Mouse (Mus musculus) ES-Bruce4 (cell line): Measurements from ENCODE around the gene Sst. TPM values are rescaled to one million over a fixed set of nuclear protein-coding genes. Genes with fewer than 3 reads are reported as not detected.

Experiments
- H3K27ac ChIP-seq: 2 replicates; pipeline ENCODE4 v1.5.1; 2012; ENCODE audit warnings: low read length, inconsistent platforms; ENCODE audit not compliant: insufficient read depth
- H3K27me3 ChIP-seq: 2 replicates; pipeline ENCODE4 v1.6.1; 2012; ENCODE audit warnings: mild to moderate bottlenecking, low read length, inconsistent platforms; ENCODE audit not compliant: control insufficient read depth, poor library complexity, insufficient read depth, severe bottlenecking
- H3K36me3 ChIP-seq: 2 replicates; pipeline ENCODE4 v1.6.1; 2012; ENCODE audit warnings: inconsistent platforms, mild to moderate bottlenecking, low read length, moderate library complexity; ENCODE audit not compliant: control insufficient read depth, poor library complexity, insufficient read depth, severe bottlenecking
- H3K4me1 ChIP-seq: one replicate; pipeline ENCODE4 v1.8.1; 2011; ENCODE audit warnings: low read length; ENCODE audit not compliant: control insufficient read depth, insufficient read depth
- H3K4me3 ChIP-seq: 2 replicates; pipeline ENCODE4 v1.5.1; 2011; ENCODE audit warnings: low read depth, mild to moderate bottlenecking, low read length
- H3K9ac ChIP-seq: 2 replicates; pipeline ENCODE4 v1.6.1; 2012; ENCODE audit warnings: low read depth, mild to moderate bottlenecking, inconsistent platforms; ENCODE audit not compliant: poor library complexity, severe bottlenecking
- H3K9me3 ChIP-seq: replicated peaks from 2 replicates; pipeline ENCODE4 v1.6.1; 2012; ENCODE audit warnings: mild to moderate bottlenecking, low read length, inconsistent platforms; ENCODE audit not compliant: control insufficient read depth, poor library complexity, insufficient read depth, severe bottlenecking
- CTCF ChIP-seq: IDR thresholded peaks from one replicate; pipeline ENCODE4 v1.8.1; 2011; ENCODE audit warnings: low read depth, low read length
- EP300 ChIP-seq: IDR thresholded peaks from 2 replicates; pipeline ENCODE4 v1.6.1; 2011; ENCODE audit warnings: low read depth, low read length; ENCODE audit not compliant: insufficient read depth
- POLR2A ChIP-seq: IDR thresholded peaks from one replicate; pipeline ENCODE4 v1.8.1; 2011; ENCODE audit warnings: low read length; ENCODE audit not compliant: insufficient read depth
- polyA plus RNA-seq: library from polyadenylated mRNA; stranded (reverse); fragments of >200 nt; gene quantifications from 2 replicates; pipeline ENCODE4 v1.2.4, GENCODE M21; 2011; ENCODE audit warnings: low read depth; ENCODE audit not compliant: missing spikeins, insufficient read depth, insufficient read length

Gene Sst
- polyA plus RNA-seq = not detected in 2 replicates

DNA sequence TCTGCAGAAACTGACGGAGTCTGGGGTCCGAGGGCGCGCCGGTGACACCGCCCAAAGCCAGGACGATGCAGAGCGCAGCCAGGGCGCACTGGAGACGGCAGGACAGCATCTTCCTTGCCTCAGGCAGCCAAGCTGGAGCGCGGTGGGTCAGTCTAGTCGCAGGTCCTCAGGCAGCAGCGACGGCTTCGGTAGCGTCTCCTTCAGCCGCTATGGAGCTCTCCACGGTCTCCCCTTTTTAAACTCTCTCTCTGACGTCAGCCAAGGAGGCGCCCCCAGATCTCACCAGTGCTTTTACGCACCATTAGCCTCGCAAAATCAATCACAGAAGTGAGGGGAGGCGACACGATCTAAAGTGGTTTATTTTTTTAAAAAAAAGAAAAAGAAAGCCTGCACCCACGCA is at the start of gene Sst:
Sst (minus strand) TSS at position 323 of the 400 bp plus-strand sequence.
- no peak within 1 kb of the TSS for H3K9ac ChIP-seq
- H3K27ac ChIP-seq = no peak within 1 kb of the TSS
- H3K4me3 ChIP-seq = no peak within 1 kb of the TSS
- no peaks in the 10 kb centered on the region for H3K36me3 ChIP-seq
- TF ChIP-seq CTCF = no peak
- TF ChIP-seq POLR2A = no peak
- no peak for TF ChIP-seq EP300
- H3K27me3 ChIP-seq = peaks cover 6% of the 10 kb centered on the region
- no peaks in the 10 kb centered on the region for H3K4me1 ChIP-seq
- no peaks in the 10 kb centered on the region for H3K9me3 ChIP-seq

DNA sequence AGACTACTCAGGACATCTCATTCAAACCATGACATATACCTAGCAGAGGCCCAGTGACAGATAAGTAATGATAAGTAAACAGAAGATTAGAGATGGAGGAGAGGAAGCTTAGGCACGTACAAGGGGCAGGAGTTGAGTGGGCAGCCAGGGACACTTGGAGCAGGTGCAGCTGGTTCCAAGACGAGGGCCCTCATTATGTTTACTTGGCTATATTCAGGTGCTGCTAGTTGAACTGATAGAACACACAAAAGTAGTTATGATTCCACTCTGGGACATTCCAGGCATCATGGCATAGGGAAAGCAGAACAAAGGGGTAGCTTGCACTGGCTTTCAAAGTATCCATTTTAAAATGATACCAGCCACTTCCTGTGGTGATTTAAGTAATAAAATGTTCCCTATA is 43.6 kb upstream of the Sst start:
- Histone ChIP-seq H3K4me3 (no peak overlapping the region), H3K4me1 (no peaks in the 10 kb centered on the region), H3K27me3 (no peaks in the 10 kb centered on the region), H3K36me3 (no peaks in the 10 kb centered on the region), H3K27ac (no peak overlapping the region), H3K9me3 (no peaks in the 10 kb centered on the region), H3K9ac (no peak overlapping the region)
- TF ChIP-seq POLR2A (no peak), EP300 (no peak), CTCF (no peak)

DNA sequence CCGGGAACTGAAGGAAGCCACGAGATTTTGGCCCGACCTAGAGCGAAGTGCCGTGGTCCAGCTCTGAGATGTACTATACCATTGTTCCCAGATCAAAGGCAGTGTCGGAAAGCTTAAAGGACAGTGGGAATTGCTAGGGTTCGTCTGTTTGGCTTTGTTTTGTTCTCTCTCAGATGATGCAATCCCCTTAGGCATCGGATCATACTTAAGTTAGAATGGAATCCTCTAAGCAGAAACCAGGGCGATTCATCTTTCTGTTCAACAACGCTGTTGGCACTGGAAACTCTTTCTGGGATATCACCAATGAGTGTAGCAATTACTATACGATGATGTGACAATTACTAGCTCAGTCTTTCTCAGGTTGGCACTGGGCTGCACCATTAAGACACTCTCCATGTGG is 41.5 kb upstream of the Sst start, which contains the start of gene Rtp2:
Rtp2 (minus strand) TSS at position 101 of the 400 bp plus-strand sequence.
- no peaks in the 10 kb centered on the region for H3K36me3 ChIP-seq
- H3K27ac ChIP-seq = no peak within 1 kb of the TSS
- no peaks in the 10 kb centered on the region for H3K27me3 ChIP-seq
- no peak within 1 kb of the TSS for H3K9ac ChIP-seq
- TF ChIP-seq POLR2A = no peak
- no peak for TF ChIP-seq EP300
- TF ChIP-seq CTCF = no peak
- H3K9me3 ChIP-seq = no peaks in the 10 kb centered on the region
- no peak within 1 kb of the TSS for H3K4me3 ChIP-seq
- H3K4me1 ChIP-seq = no peaks in the 10 kb centered on the region

DNA sequence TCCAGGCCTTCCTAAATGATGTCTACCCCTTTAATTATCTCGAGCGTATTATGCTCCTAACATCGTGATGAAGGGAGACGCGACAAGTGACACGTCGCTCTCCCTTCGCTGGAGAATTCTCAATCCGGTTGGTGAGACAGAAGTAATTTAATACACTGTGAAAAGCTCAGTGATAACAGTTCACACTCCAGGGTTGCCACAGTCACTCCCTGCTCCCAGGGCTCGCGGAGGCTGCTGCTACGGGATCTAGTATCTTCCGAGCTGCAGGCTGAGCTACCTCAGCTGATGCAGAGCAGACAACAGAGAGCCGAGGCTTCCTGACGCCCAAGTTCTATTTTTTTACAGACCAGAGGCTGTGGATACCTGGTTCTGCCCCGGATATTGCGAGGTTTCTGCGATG is 40.5 kb upstream of the Sst start:
- TF ChIP-seq EP300 (no peak), POLR2A (no peak), CTCF (no peak)
- no peaks in the 10 kb centered on the region for H3K36me3 ChIP-seq
- no peaks in the 10 kb centered on the region for H3K27me3 ChIP-seq
- no peak overlapping the region for H3K27ac ChIP-seq
- no peak overlapping the region for H3K4me3 ChIP-seq
- no peaks in the 10 kb centered on the region for H3K4me1 ChIP-seq
- no peaks in the 10 kb centered on the region for H3K9me3 ChIP-seq
- H3K9ac ChIP-seq = no peak overlapping the region

DNA sequence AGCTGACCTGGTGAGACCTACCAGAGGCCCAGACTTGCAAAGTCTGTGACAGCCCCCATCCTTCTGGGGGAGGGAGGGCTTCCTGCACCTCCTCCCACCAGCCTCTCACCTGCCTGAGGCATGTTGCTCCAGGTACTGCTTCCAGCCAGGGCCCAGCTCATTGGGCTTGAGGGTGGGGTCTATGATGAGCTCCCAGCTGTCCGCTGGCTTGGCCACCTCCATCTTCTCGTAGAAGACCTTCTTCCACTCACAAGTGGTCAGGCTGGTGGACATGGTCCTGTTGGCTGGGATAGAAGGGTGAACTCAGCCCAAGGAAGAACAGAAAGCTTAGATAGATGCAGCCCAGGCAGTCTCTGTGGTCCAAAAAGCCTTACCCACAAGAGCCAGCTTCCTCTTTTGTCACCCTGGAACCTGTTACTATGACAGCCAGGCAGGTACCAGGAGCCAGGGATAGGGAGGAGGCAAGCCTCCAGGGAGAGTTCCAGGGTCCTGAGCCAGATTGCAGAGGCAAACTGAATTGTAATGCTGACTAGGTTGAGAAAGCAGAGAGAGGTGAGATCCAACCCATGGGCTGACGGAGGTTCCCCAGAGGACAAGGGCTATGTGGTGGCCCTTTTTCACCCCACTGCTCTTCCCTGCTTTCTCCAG is 39.8 kb upstream of the Sst start:
- no peak overlapping the region for H3K27ac ChIP-seq
- H3K4me3 ChIP-seq = no peak overlapping the region
- no peaks in the 10 kb centered on the region for H3K36me3 ChIP-seq
- H3K9me3 ChIP-seq = no peaks in the 10 kb centered on the region
- H3K4me1 ChIP-seq = no peaks in the 10 kb centered on the region
- no peak for TF ChIP-seq POLR2A
- no peaks in the 10 kb centered on the region for H3K27me3 ChIP-seq
- H3K9ac ChIP-seq = no peak overlapping the region

DNA sequence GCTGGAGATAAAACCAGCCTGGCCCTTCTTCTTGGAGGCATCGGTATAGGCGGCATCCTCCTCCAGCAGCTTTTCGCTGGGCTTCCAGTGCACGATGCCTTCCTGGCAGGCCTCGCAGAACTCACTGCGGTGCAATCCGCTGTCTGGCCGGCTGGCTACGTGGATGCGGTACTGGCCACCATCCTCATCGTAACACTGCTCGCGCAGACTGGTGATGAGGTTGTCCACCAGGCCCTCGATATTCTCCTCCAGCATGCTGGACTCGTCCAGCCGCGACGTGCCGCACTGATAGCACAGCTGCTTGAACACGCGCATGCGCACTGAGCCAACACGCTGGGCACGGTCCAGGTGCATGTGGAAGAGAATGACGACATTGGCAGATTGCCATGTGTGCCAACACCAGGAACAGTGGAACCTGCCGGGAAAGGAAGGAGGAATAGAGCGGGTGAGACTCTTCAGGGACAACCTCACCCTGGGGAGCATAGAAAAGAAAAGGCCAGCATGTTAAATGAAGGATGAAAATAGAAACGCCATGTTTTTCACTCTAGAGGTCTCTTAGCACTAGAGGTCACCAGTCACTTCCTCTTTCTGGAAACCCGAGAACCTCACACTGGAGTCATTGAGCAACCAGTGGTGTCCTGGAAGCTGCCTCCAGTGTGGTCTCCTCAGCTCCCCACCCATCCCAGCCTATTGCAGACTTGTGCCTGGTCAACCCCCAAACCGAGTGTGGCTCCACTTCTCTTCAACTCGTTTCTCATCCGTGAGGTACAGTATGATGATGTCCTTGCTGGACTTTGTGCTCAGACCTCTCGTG is 36.8 kb upstream of the Sst start:
- Histone ChIP-seq H3K36me3 (no peaks in the 10 kb centered on the region), H3K9ac (no peak overlapping the region), H3K27ac (no peak overlapping the region), H3K9me3 (no peaks in the 10 kb centered on the region; the same call in none of the 2 replicates), H3K4me3 (no peak overlapping the region), H3K4me1 (no peaks in the 10 kb centered on the region), H3K27me3 (no peaks in the 10 kb centered on the region)
- TF ChIP-seq POLR2A = no peak
- no peak for TF ChIP-seq EP300
- TF ChIP-seq CTCF = no peak
